Mouse (Mus musculus) bone marrow macrophage, adult 2 months (primary cell): ENCODE measurements around the gene Rhoc.

Experiments
- CTCF ChIP-seq: IDR thresholded peaks from 2 replicates; pipeline ENCODE4 v1.5.1; 2012; ENCODE audit warnings: low read depth, mild to moderate bottlenecking, low read length, moderate library complexity
- POLR2A ChIP-seq: IDR thresholded peaks from 2 replicates; pipeline ENCODE4 v1.6.1; 2012; ENCODE audit warnings: mild to moderate bottlenecking, low read depth, low read length, borderline replicate concordance

GRCm38 (mm10) chr3:104815346-104815745 lies 27.2 kb downstream of the Rhoc start:
- TF ChIP-seq POLR2A (no peak), CTCF (no peak)
